Mouse (Mus musculus): ENCODE results near the gene Arhgap19.

Gene Arhgap19

DNA sequence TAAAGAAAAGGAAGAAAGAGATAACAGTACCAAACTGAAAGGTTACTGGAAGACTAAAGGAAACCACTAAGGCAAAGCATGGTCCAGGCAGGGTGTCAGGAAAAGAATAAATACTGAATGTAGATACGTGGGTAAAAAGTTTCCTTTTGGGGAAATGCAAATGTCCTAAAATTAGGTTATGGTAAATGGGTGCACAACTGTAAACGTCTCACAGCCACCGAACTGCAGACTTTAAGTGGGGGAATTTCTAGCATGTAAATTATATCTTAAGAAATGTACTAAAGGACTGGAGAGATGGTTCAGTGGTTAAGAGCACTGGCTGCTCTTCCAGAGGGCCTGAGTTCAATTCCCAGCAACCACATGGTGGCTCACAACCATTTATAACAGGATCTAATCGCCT is 16.9 kb upstream of the Arhgap19 start:
- no peak for TF ChIP-seq GATA4 (IDR thresholded peaks at IDR 0.05; ENCODE audit: insufficient replicate concordance, low read length)

- TF ChIP-seq GATA4 (IDR thresholded peaks at IDR 0.05; ENCODE audit: insufficient replicate concordance, low read length), result no peak
These were observed 15.5 kb upstream of the Arhgap19 start for GRCm38 (mm10) chr19:41817325-41817724.

DNA sequence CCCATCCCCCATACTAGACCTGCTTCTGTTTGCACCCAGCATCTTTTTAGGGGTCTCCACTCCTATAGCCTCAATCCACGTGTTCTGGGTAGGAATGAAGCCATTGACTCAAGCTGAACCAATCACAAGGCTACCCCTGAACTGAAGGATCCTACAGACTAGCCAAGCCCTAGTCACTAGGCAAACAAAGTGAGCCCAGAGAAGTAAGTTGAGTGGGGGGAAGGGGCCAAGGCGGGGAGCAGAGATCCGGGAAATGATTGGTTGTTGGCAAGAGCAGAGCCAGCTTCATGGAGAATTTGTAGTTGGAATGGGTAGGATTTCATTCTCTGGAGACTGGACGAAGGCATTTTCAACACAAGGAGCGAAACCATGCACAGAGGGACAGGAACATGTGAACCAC is 15.1 kb upstream of the Arhgap19 start:
- TF ChIP-seq GATA4 (IDR thresholded peaks at IDR 0.05; ENCODE audit: insufficient replicate concordance, low read length), result no peak

DNA sequence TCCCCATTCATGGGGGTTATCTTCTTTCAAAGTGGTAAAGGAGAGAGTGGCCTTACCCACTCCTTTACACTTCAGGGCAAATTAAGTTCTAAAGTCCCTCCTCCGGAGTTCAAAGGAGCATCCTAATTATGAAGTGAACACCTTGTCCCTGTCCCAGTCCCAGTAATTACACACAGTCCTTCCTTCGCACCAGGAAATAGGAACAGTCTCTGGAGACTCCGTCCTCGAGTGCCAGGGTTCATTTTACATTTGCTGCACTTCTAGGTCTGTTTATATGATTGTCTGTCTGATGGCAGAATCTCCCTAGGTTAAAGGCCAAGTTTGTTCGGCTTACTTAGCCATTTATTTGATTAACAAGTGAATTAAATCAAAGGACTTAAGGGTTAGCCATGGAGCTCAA is 14.6 kb upstream of the Arhgap19 start:
- TF ChIP-seq GATA4 (IDR thresholded peaks at IDR 0.05; ENCODE audit: insufficient replicate concordance, low read length), result no peak

GRCm38 (mm10) chr19:41813374-41813773 is 11.5 kb upstream of the Arhgap19 start:
- TF ChIP-seq GATA4 (IDR thresholded peaks at IDR 0.05; ENCODE audit: insufficient replicate concordance, low read length), result no peak

- no peak for TF ChIP-seq GATA4 (IDR thresholded peaks at IDR 0.05; ENCODE audit: insufficient replicate concordance, low read length)
These were observed 10.7 kb upstream of the Arhgap19 start for GRCm38 (mm10) chr19:41812525-41812924.

- TF ChIP-seq GATA4 (IDR thresholded peaks at IDR 0.05; ENCODE audit: insufficient replicate concordance, low read length), result no peak
These were observed 8.2 kb upstream of the Arhgap19 start for GRCm38 (mm10) chr19:41810074-41810473.

GRCm38 (mm10) chr19:41808104-41808634 is 6.3 kb upstream of the Arhgap19 start:
- no peak for TF ChIP-seq GATA4 (IDR thresholded peaks at IDR 0.05; ENCODE audit: insufficient replicate concordance, low read length)

DNA sequence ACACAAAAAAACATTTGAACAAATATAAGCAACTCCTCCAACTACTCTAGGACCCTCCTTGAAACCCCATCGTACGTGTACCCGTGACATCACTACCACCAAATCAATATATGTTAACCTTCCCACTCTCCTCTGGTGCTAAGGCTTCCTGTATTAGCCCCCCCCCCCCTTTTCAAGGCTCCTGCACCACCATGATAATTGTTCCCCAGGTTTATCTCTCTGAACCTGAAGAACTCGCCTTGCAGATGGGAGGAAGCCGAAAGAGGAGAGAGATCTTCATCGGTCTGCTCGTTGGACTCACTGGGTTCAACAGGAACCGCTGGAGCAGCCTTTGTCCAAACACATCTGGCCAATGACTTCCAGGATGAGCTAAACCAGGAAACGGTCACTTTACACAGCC is 5.7 kb upstream of the Arhgap19 start:
- no peak for TF ChIP-seq GATA4 (IDR thresholded peaks at IDR 0.05; ENCODE audit: insufficient replicate concordance, low read length)

GRCm38 (mm10) chr19:41805831-41806230 is 4.0 kb upstream of the Arhgap19 start:
- TF ChIP-seq GATA4 (IDR thresholded peaks at IDR 0.05; ENCODE audit: insufficient replicate concordance, low read length), result no peak

GRCm38 (mm10) chr19:41803322-41803721 is 1.5 kb upstream of the Arhgap19 start:
- no peak for TF ChIP-seq GATA4 (IDR thresholded peaks at IDR 0.05; ENCODE audit: insufficient replicate concordance, low read length)

DNA sequence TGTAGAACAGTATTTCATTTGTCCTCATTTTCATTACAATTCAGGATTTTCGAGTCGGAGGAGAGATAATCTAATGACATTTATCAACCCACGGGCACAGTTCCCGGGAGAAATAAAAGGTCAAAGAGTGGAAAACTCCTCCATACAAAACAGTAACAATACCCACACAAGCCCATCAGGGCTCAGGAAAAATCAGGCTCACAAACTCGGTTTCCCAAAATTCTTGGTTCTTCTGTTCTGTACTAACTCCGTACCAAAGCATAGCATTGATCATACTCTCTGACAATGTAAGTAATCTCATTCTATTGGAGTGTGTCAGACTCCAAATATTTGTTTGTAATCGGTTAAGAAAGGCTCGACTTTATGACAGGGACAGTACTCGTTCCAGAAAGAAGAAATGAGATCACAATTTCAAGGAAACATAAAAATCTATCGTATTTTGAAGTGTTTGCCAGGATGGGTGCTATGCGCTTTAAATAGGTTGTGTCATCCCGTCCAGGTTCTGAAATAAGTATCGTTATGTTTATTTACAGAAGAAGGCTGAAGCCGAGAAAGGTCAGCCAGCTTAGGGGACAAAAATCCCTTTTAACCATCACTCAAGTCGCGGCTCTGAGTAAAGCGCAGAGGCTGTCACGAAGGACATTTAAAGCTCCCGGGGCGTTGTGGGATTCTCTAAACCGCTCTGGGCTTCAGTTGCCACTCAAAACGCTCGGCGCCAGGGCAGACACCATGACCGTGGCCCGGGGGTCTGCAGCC is 683 bp downstream of the Arhgap19 start:
- TF ChIP-seq GATA4 (IDR thresholded peaks at IDR 0.05; ENCODE audit: insufficient replicate concordance, low read length), result no peak

DNA sequence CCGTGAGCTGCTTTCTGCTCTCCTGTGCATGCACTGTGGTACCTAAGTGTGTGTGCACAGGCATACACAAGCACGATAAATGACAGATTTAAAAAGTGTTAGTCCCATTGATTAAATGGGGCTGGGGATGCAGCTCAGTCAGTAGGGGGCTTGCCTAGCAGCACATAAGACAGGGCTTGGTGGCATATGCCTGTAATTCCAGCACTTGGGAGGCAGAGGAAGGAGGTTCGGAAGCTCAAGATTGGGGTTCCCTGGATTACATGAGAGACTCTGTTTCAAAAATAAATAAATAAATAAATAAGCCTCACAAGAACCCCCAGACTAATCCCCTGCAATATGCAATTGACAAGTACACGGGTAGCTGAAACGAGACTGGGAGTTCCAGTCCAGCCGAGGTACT is 1.4 kb downstream of the Arhgap19 start:
- TF ChIP-seq GATA4 (IDR thresholded peaks at IDR 0.05; ENCODE audit: insufficient replicate concordance, low read length), result no peak

- TF ChIP-seq GATA4 (IDR thresholded peaks at IDR 0.05; ENCODE audit: insufficient replicate concordance, low read length), result no peak
These were observed 4.3 kb downstream of the Arhgap19 start for GRCm38 (mm10) chr19:41797536-41797935.

- TF ChIP-seq GATA4 (IDR thresholded peaks at IDR 0.05; ENCODE audit: insufficient replicate concordance, low read length), result no peak
These were observed 5.0 kb downstream of the Arhgap19 start for GRCm38 (mm10) chr19:41796789-41797327.

DNA sequence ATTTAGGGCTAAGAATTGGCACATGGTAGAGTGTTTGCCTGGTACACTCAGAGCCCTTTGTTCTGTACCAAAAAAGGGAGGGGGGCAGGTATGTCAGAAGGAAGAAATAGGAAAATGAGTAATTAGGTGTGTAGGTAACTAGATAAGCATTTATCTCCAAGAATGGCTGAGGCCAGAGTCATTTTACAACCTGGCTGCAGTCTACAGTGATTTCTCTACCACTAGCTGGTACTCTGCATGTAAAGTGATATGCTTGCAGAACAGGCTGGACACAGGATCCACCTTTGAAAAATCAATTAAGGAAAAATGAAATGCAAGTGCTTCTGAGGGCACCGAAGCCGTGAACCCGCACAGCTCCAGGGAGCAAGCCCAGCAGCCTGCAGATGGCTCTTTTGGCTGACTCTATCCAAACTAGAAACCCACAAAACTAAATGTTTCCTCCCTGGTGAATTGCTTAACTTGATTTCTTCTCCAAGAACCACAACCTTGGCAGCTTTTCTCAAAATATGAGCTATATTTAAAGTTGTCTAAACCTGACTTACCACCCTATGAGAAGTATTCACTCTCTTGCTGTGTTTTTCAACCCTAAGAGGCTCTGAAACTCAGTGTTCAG is 5.6 kb downstream of the Arhgap19 start:
- TF ChIP-seq GATA4 (IDR thresholded peaks at IDR 0.05; ENCODE audit: insufficient replicate concordance, low read length), result no peak
